Mouse (Mus musculus): ENCODE measurements around the gene Rbck1.

DNA sequence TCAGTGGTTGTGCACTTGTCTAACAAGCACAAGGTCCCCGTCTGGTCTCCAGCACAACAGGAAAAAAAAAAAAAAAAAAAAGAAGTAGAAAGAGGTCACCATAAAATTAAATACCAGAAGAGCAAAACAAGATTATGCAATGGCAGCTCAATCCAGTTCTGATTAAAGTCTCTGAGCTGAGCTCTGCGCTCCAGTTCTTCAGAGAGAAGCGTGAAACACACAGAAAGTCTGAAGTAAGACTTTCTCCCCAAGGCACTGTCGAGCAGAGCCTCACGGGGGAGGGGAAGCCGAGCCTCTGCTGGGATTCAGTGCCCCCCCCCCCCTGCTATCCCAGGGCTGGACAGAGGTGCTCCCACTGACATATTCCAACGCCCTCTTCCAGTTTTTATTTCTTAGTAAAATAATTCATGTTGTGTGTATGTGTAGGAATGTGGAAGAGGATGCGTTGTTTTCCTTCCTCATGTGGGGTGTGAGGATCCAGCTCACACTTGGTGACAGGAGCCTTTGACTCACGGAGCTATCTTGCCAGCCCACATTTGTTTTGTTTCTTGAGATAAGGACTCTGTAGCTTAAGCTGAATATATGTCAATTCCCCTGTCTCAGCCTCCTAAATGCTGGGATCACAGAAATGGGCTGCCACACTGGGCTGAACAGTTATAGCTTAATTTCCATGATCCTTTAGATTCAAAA lies 14.5 kb upstream of the Rbck1 start:
- TF ChIP-seq CTCF (IDR thresholded peaks at IDR 0.05; ENCODE audit: extremely low read depth, insufficient read length, insufficient replicate concordance, low read depth, low read length) = no peak
- TF ChIP-seq POLR2A (IDR thresholded peaks at IDR 0.05; ENCODE audit: low read depth, low read length) = no peak
